Mouse (Mus musculus) myocyte (in vitro differentiated cells): ENCODE measurements around the gene Ddx55. TPM values are rescaled to one million over a fixed set of nuclear protein-coding genes. Genes with fewer than 3 reads are reported as not detected.

ENCODE experiments used
- H3K27me3 ChIP-seq: one replicate; pipeline ENCODE4 v1.6.1; 2011; ENCODE audit not compliant: control insufficient read depth, insufficient read depth, insufficient read length
- H3K36me3 ChIP-seq: one replicate; pipeline ENCODE4 v1.6.1; 2011; ENCODE audit not compliant: control insufficient read depth, insufficient read depth
- H3K4me2 ChIP-seq: one replicate; pipeline ENCODE4 v1.6.1; 2011; ENCODE audit warnings: low read depth, control low read depth
- H3K4me3 ChIP-seq: one replicate; pipeline ENCODE4 v1.5.1; 2011; ENCODE audit warnings: mild to moderate bottlenecking, control low read depth, moderate library complexity
- H3K79me2 ChIP-seq: one replicate; pipeline ENCODE4 v1.6.1; 2011; ENCODE audit not compliant: control insufficient read depth, insufficient read depth
- H3ac ChIP-seq: one replicate; pipeline ENCODE4 v1.6.1; 2011; ENCODE audit not compliant: control insufficient read depth, insufficient read length
- CEBPB ChIP-seq: IDR thresholded peaks from 2 replicates; pipeline ENCODE4 v1.6.1; 2011; ENCODE audit warnings: mild to moderate bottlenecking, moderate library complexity; ENCODE audit not compliant: poor library complexity, insufficient read depth, severe bottlenecking
- E2F4 ChIP-seq: IDR thresholded peaks from one replicate; pipeline ENCODE4 v1.6.1; 2011; ENCODE audit warnings: mild to moderate bottlenecking, control low read depth, moderate library complexity; ENCODE audit not compliant: insufficient read depth
- MAX ChIP-seq: IDR thresholded peaks from one replicate; pipeline ENCODE4 v1.6.1; 2011; ENCODE audit warnings: low read depth, mild to moderate bottlenecking, control low read depth
- MYOD1 ChIP-seq, 3 experiments: IDR thresholded peaks; one replicate each; pipeline ENCODE4 v1.6.1; 2011; ENCODE audit warnings: control low read depth in 2 of 3, low read depth in 2 of 3, mild to moderate bottlenecking in 2 of 3, moderate library complexity in 1 of 3; ENCODE audit not compliant: insufficient read length in 2 of 3, control insufficient read depth in 1 of 3
- MYOG ChIP-seq, 3 experiments: IDR thresholded peaks; one replicate each; pipeline ENCODE4 v1.6.1; 2011; ENCODE audit warnings: control low read depth in 2 of 3, low read depth in 2 of 3, mild to moderate bottlenecking in 2 of 3; ENCODE audit not compliant: insufficient read length in 2 of 3, control insufficient read depth in 1 of 3, insufficient read depth in 1 of 3
- POLR2A ChIP-seq: IDR thresholded peaks from one replicate; pipeline ENCODE4 v1.6.1; 2011; ENCODE audit warnings: low read depth, mild to moderate bottlenecking, control low read depth, moderate library complexity; ENCODE audit not compliant: insufficient read length
- POLR2AphosphoS2 ChIP-seq: IDR thresholded peaks from one replicate; pipeline ENCODE4 v1.6.1; 2011; ENCODE audit warnings: low read depth, control low read depth; ENCODE audit not compliant: insufficient read length
- REST ChIP-seq: IDR thresholded peaks from one replicate; pipeline ENCODE4 v1.6.1; 2011; ENCODE audit warnings: mild to moderate bottlenecking, control low read depth, moderate library complexity; ENCODE audit not compliant: insufficient read depth, insufficient read length
- SRF ChIP-seq: IDR thresholded peaks from one replicate; pipeline ENCODE4 v1.6.1; 2011; ENCODE audit warnings: low read depth; ENCODE audit not compliant: control insufficient read depth, insufficient read length
- TCF12 ChIP-seq: IDR thresholded peaks from one replicate; pipeline ENCODE4 v1.6.1; 2011; ENCODE audit warnings: mild to moderate bottlenecking, control low read depth; ENCODE audit not compliant: poor library complexity, insufficient read depth, severe bottlenecking
- TCF3 ChIP-seq: IDR thresholded peaks from one replicate; pipeline ENCODE4 v1.6.1; 2011; ENCODE audit warnings: low read depth, control low read depth; ENCODE audit not compliant: insufficient read length
- USF1 ChIP-seq: IDR thresholded peaks from one replicate; pipeline ENCODE4 v1.6.1; 2011; ENCODE audit warnings: low read depth, mild to moderate bottlenecking, control low read depth, moderate library complexity
- polyA plus RNA-seq: library from polyadenylated mRNA; unstranded; fragments of >200 nt; fragmentation: generic; extraction: Trizol; gene quantifications from one replicate; pipeline ENCODE4 v1.2.1, GENCODE M21; 2012; ENCODE audit warnings: missing spikeins

The Ddx55 gene
- polyA plus RNA-seq, 1 experiment, result 5.3 TPM

GRCm38 (mm10) chr5:124529697-124530096, 23.0 kb upstream of the Ddx55 start:
- Histone ChIP-seq H3K36me3 (no peaks in the 10 kb centered on the region), H3K79me2 (peaks cover 8% of the 10 kb centered on the region), H3K27me3 (no peaks in the 10 kb centered on the region), H3K4me2 (peak overlapping the region; percentile 85), H3ac (no peak overlapping the region), H3K4me3 (peak overlapping the region; percentile 73)
- TF ChIP-seq MYOD1 (IDR thresholded peaks at IDR 0.05; ENCODE audit: control insufficient read depth in 1 of 3, insufficient read length in 2 of 3, low read depth in 2 of 3) (no peak), MAX (no peak), MYOG (IDR thresholded peaks at IDR 0.05; ENCODE audit: control insufficient read depth in 1 of 3, insufficient read depth in 1 of 3, insufficient read length in 2 of 3, low read depth in 2 of 3) (no peak), SRF (no peak), TCF12 (no peak), E2F4 (no peak), POLR2AphosphoS2 (no peak), TCF3 (no peak)

GRCm38 (mm10) chr5:124530655-124531582, 21.7 kb upstream of the Ddx55 start, which contains the start of gene Rilpl1:
Rilpl1 (minus strand) TSS chr5:124531391.
- H3K4me3 ChIP-seq, result peak within 1 kb of the TSS; percentile 73
- H3K4me2 ChIP-seq, result peak within 1 kb of the TSS; percentile 85
- H3K79me2 ChIP-seq, result peaks cover 8% of the 10 kb centered on the region
- no peaks in the 10 kb centered on the region for H3K27me3 ChIP-seq
- TF ChIP-seq SRF, result no peak
- TF ChIP-seq TCF12, result no peak
- peak; percentile 57 for TF ChIP-seq POLR2AphosphoS2
- no peak for TF ChIP-seq E2F4
- TF ChIP-seq USF1, result no peak
- no peak for TF ChIP-seq TCF3
- peak in 1 of 3 experiments; percentile 9 for TF ChIP-seq MYOD1 (IDR thresholded peaks at IDR 0.05; ENCODE audit: control insufficient read depth in 1 of 3, insufficient read length in 2 of 3, low read depth in 2 of 3)
- TF ChIP-seq REST, result no peak
- no peak for TF ChIP-seq CEBPB
- TF ChIP-seq MYOG (IDR thresholded peaks at IDR 0.05; ENCODE audit: control insufficient read depth in 1 of 3, insufficient read depth in 1 of 3, insufficient read length in 2 of 3, low read depth in 2 of 3), result peak in 2 of 3 experiments; percentile 4 to 26
- TF ChIP-seq POLR2A, result peak; percentile 42
- TF ChIP-seq MAX, result no peak
- peak within 1 kb of the TSS; percentile 67 for H3ac ChIP-seq
- H3K36me3 ChIP-seq, result no peaks in the 10 kb centered on the region

- no peaks in the 10 kb centered on the region for H3K27me3 ChIP-seq
- H3K79me2 ChIP-seq, result peaks cover 8% of the 10 kb centered on the region
- H3K4me2 ChIP-seq, result peak overlapping the region; percentile 74
- H3ac ChIP-seq, result peak overlapping the region; percentile 67
- TF ChIP-seq POLR2A, result no peak
- TF ChIP-seq MYOD1 (IDR thresholded peaks at IDR 0.05; ENCODE audit: control insufficient read depth in 1 of 3, insufficient read length in 2 of 3, low read depth in 2 of 3), result no peak
- no peak for TF ChIP-seq SRF
- TF ChIP-seq TCF12, result no peak
- no peak for TF ChIP-seq POLR2AphosphoS2
- TF ChIP-seq MYOG (IDR thresholded peaks at IDR 0.05; ENCODE audit: control insufficient read depth in 1 of 3, insufficient read depth in 1 of 3, insufficient read length in 2 of 3, low read depth in 2 of 3), result no peak
- no peak for TF ChIP-seq MAX
- no peak for TF ChIP-seq CEBPB
- no peak for TF ChIP-seq TCF3
- TF ChIP-seq USF1, result no peak
- no peaks in the 10 kb centered on the region for H3K36me3 ChIP-seq
- H3K4me3 ChIP-seq, result peak overlapping the region; percentile 73
Measured at GRCm38 (mm10) chr5:124531583-124531930, 21.1 kb upstream of the Ddx55 start.

GRCm38 (mm10) chr5:124532451-124532850, 20.2 kb upstream of the Ddx55 start:
- Histone ChIP-seq H3K36me3 (no peaks in the 10 kb centered on the region), H3K79me2 (peaks cover 8% of the 10 kb centered on the region), H3ac (no peak overlapping the region), H3K27me3 (no peaks in the 10 kb centered on the region), H3K4me2 (no peak overlapping the region), H3K4me3 (no peak overlapping the region)
- TF ChIP-seq SRF (no peak), REST (no peak), MYOG (IDR thresholded peaks at IDR 0.05; ENCODE audit: control insufficient read depth in 1 of 3, insufficient read depth in 1 of 3, insufficient read length in 2 of 3, low read depth in 2 of 3) (no peak), TCF12 (no peak), POLR2A (no peak), POLR2AphosphoS2 (no peak)

GRCm38 (mm10) chr5:124535016-124535415, 17.6 kb upstream of the Ddx55 start:
- H3K4me2 ChIP-seq, result no peak overlapping the region
- no peak overlapping the region for H3ac ChIP-seq
- no peaks in the 10 kb centered on the region for H3K27me3 ChIP-seq
- H3K79me2 ChIP-seq, result peaks cover 6% of the 10 kb centered on the region
- no peak for TF ChIP-seq USF1
- TF ChIP-seq SRF, result no peak
- TF ChIP-seq POLR2AphosphoS2, result no peak
- TF ChIP-seq POLR2A, result no peak
- no peak for TF ChIP-seq E2F4
- TF ChIP-seq TCF3, result no peak
- no peak for TF ChIP-seq CEBPB
- H3K36me3 ChIP-seq, result no peaks in the 10 kb centered on the region
- no peak overlapping the region for H3K4me3 ChIP-seq
